Mouse (Mus musculus) spleen, adult 2 months (tissue): ENCODE data around the gene Sost.

ENCODE experiments used
- CTCF ChIP-seq: fragments of 200-500 bp; IDR thresholded peaks from 2 replicates; pipeline ENCODE4 v1.5.1; 2011; ENCODE audit warnings: mild to moderate bottlenecking, inconsistent platforms; ENCODE audit not compliant: insufficient read depth, insufficient read length, insufficient replicate concordance; ENCODE audit errors: extremely low read depth
- POLR2A ChIP-seq: fragments of 200-500 bp; IDR thresholded peaks from 2 replicates; pipeline ENCODE4 v1.6.1; 2011; ENCODE audit warnings: low read depth, low read length, inconsistent platforms

GRCm38 (mm10) chr11:101946525-101946924 lies 20.3 kb downstream of the Sost start:
- TF ChIP-seq CTCF (no peak), POLR2A (no peak)
